In the genomic region with DNA sequence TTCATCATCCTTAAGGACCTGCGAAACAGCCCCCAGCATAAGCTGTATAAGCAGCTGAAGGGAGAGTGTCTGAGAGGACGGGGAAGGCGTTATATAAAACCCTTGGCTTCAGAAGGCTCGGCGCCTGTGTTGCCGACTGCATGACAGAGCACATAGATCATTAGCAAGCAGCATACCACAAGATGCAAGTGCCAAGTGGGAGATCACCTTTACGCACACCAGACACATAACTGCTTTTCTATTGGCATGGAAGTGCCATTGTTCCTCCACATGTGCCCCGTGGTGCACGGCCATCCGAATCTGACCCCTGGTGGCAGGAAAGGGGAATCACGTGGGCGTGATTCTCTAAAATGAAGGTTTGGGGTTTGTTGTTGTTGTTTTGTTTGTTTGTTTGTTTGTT, we compare ENCODE assay signal across 10 mouse cellular contexts. TPM values are rescaled to one million over a fixed set of nuclear protein-coding genes. Genes with fewer than 3 reads are reported as not detected.
A peak's percentile ranks its signal among the peaks of the same experiment; 100 is the strongest.
DNase-seq lines count a peak whose midpoint lies in the region; ATAC-seq and TF ChIP-seq lines count a peak whose summit lies in the region.
"Had no signal": no experiment of that assay in that cellular context is flagged by ENCODE, and none has a peak within 500 bp of the region (broad histone marks: within the 10 kb centered on the region; RNA-seq: fewer than 3 reads in every experiment).

No protein-coding gene starts in this region.

- no peak overlapping the region for H3K4me3 ChIP-seq in myocyte

- TF ChIP-seq POLR2A in myocyte (IDR thresholded peaks at IDR 0.05; ENCODE audit: insufficient read length, low read depth): no peak

- DNase-seq in adrenal gland, postnatal 10 days: peak; percentile 68
- no peak for DNase-seq in adrenal gland, adult 8-10 months
- peak; percentile 33 for DNase-seq in urinary bladder, postnatal 14 days (ENCODE audit: low spot score)
- DNase-seq in urinary bladder, postnatal 25 days (ENCODE audit: low spot score): no peak
- DNase-seq in gastrocnemius, postnatal 4 days (ENCODE audit: low spot score in 2 of 2): peak; percentile 19 to 31
- DNase-seq in kidney, postnatal 36 days: peak; percentile 29 to 67

- no peak for ATAC-seq in monocyte, adult 5-6 weeks (replicated peaks; ENCODE audit: insufficient number of reproducible peaks, low FRiP score, low TSS enrichment, poor library complexity, severe bottlenecking)

- peaks cover 46% of the 10 kb centered on the region for H3K27me3 ChIP-seq in myocyte (ENCODE audit: control insufficient read depth, insufficient read depth, insufficient read length)

- H3K79me2 ChIP-seq in myocyte (ENCODE audit: control insufficient read depth, insufficient read depth): no peaks in the 10 kb centered on the region

- H3K4me2 ChIP-seq in myocyte (ENCODE audit: low read depth): no peak overlapping the region

- no peaks in the 10 kb centered on the region for H3K36me3 ChIP-seq in myocyte (ENCODE audit: control insufficient read depth, insufficient read depth)

- no peak overlapping the region for H3ac ChIP-seq in myocyte (ENCODE audit: control insufficient read depth, insufficient read length)

TF ChIP-seq in myocyte, 11 proteins besides CTCF, POLR2A, EP300 and RAD21:
- no peak for TF ChIP-seq TCF12 (IDR thresholded peaks at IDR 0.05; ENCODE audit: insufficient read depth, poor library complexity, severe bottlenecking)
- TF ChIP-seq USF1 (IDR thresholded peaks at IDR 0.05; ENCODE audit: low read depth): peak; percentile 69

RNA-seq across cellular contexts. Expression of a gene that starts 16.6 kb away (rescaled TPM):
- 10 to 100 TPM; 23.7 to 30.8 TPM for total RNA-seq in adrenal gland, postnatal 10 days (2021)
- 10 to 100 TPM; 15.1 to 41.9 (median 31.5) TPM for total RNA-seq in adrenal gland, adult 8-10 months (2022)
- total RNA-seq in gastrocnemius, postnatal 4 days (2021): 1 to 10 TPM; 4.8 to 5.9 TPM
- 0.76 TPM for polyA plus RNA-seq in myocyte (2012; fragmentation: generic; extraction: Trizol)
- 0.19 TPM in 1 of 3 replicates, not detected in the others for total RNA-seq in monocyte, adult 5-6 weeks (2017)

RNA-seq across cellular contexts. Expression of a gene that starts 40.0 kb away (rescaled TPM):
- total RNA-seq in adrenal gland, postnatal 10 days (2021): 10 to 100 TPM; 16.4 TPM
- total RNA-seq in adrenal gland, adult 8-10 months (2022): 10 to 100 TPM; 19.8 to 24.6 (median 22.1) TPM
- 1 to 10 TPM; 8.4 to 9.9 TPM for total RNA-seq in gastrocnemius, postnatal 4 days (2021)
- 7.3 TPM for polyA plus RNA-seq in myocyte (2012; fragmentation: generic; extraction: Trizol)
- total RNA-seq in monocyte, adult 5-6 weeks (2017): 25.2 to 29.2 TPM (median 28.7 TPM) in 3 replicates

RNA-seq across cellular contexts. Expression of a gene that starts 40.0 kb away (rescaled TPM):
- 10 to 100 TPM; 22.7 to 26.9 TPM for total RNA-seq in adrenal gland, postnatal 10 days (2021)
- total RNA-seq in adrenal gland, adult 8-10 months (2022): 10 to 100 TPM; 24.0 to 34.5 (median 28.7) TPM
- total RNA-seq in gastrocnemius, postnatal 4 days (2021): 10 to 100 TPM; 22.0 to 24.8 TPM
- polyA plus RNA-seq in myocyte (2012; fragmentation: generic; extraction: Trizol): 9.0 TPM
- total RNA-seq in monocyte, adult 5-6 weeks (2017): 38.3 to 47.0 TPM (median 45.0 TPM) in 3 replicates

RNA-seq across cellular contexts. Expression of a gene that starts 56.8 kb away (rescaled TPM):
- not detected for total RNA-seq in adrenal gland, postnatal 10 days (2021)
- total RNA-seq in adrenal gland, adult 8-10 months (2022): not detected
- not detected for total RNA-seq in gastrocnemius, postnatal 4 days (2021)
- polyA plus RNA-seq in myocyte (2012; fragmentation: generic; extraction: Trizol): not detected
- total RNA-seq in monocyte, adult 5-6 weeks (2017): 1.3 TPM in 1 of 3 replicates, not detected in the others
- polyA plus RNA-seq: heart, embryonic 14.5 days; stomach, embryonic 14.5 days had no signal

Comparison
In these comparisons a context has a peak if more than half of its experiments do, and no peak if none do; other contexts are left out.
1. DNase-seq: peak in adrenal gland, postnatal 10 days (single experiment), urinary bladder, postnatal 14 days (single experiment), gastrocnemius, postnatal 4 days (2 of 2) and kidney, postnatal 36 days (2 of 2); none in adrenal gland, adult 8-10 months (single experiment) and urinary bladder, postnatal 25 days (single experiment).